Mouse (Mus musculus) adrenal gland (tissue): Measurements from ENCODE around the gene Luzp1.

ENCODE experiments used
- intact Hi-C: fragments of 180-260 bp; cut with DNase I; formaldehyde crosslinking; loops from one replicate; pipeline ENCODE4 v1.15.1; 2025

Gene Luzp1

GRCm38 (mm10) chr4:136545151-136545550, 75.6 kb downstream of the Luzp1 start:
- intact Hi-C loops: no loop called here

GRCm38 (mm10) chr4:136546279-136547045, 76.9 kb downstream of the Luzp1 start:
- intact Hi-C loops: no loop called here

- intact Hi-C loops: no loop called here
Observed at GRCm38 (mm10) chr4:136547721-136548120, 78.2 kb downstream of the Luzp1 start.

- intact Hi-C loops: no loop called here
Observed at GRCm38 (mm10) chr4:136548381-136548801, 78.8 kb downstream of the Luzp1 start.

- intact Hi-C loops: no loop called here
Observed at GRCm38 (mm10) chr4:136553108-136553507, 83.5 kb downstream of the Luzp1 start.

GRCm38 (mm10) chr4:136557638-136558037, 88.1 kb downstream of the Luzp1 start:
- intact Hi-C loops: loop anchor here (5.0 kb wide), 1 partner anchor 35 kb away; no protein-coding TSS in a partner anchor

GRCm38 (mm10) chr4:136559690-136560089, 90.1 kb downstream of the Luzp1 start:
- intact Hi-C loops: loop anchor here (5.0 kb wide), 1 partner anchor 33 kb away; no protein-coding TSS in a partner anchor

- intact Hi-C loops: no loop called here
Observed at GRCm38 (mm10) chr4:136560270-136560991, 90.9 kb downstream of the Luzp1 start.

- intact Hi-C loops: no loop called here
Observed at GRCm38 (mm10) chr4:136562755-136563154, 93.2 kb downstream of the Luzp1 start.

- intact Hi-C loops: loop anchor here (5.0 kb wide), 1 partner anchor 34 kb away; the partner anchor contains the start of gene Kdm1a
Observed at GRCm38 (mm10) chr4:136568629-136569028, 99.1 kb downstream of the Luzp1 start.

GRCm38 (mm10) chr4:136569998-136570397, 100.4 kb downstream of the Luzp1 start:
- intact Hi-C loops: loop anchor here (5.0 kb wide), 1 partner anchor 32 kb away; the partner anchor contains the start of gene Kdm1a

GRCm38 (mm10) chr4:136581885-136582284, 112.3 kb downstream of the Luzp1 start:
- intact Hi-C loops: no loop called here

- intact Hi-C loops: no loop called here
Observed at GRCm38 (mm10) chr4:136587221-136587827, 117.8 kb downstream of the Luzp1 start.

GRCm38 (mm10) chr4:136588003-136588402, 118.4 kb downstream of the Luzp1 start:
- intact Hi-C loops: no loop called here

GRCm38 (mm10) chr4:136592111-136592510, 122.5 kb downstream of the Luzp1 start:
- intact Hi-C loops: loop anchor here (5.0 kb wide), 1 partner anchor 35 kb away; no protein-coding TSS in a partner anchor

GRCm38 (mm10) chr4:136594006-136594405, 124.4 kb downstream of the Luzp1 start:
- intact Hi-C loops: loop anchor here (5.0 kb wide), 1 partner anchor 37 kb away; no protein-coding TSS in a partner anchor

- intact Hi-C loops: no loop called here
Observed at GRCm38 (mm10) chr4:136595221-136595620, 125.7 kb downstream of the Luzp1 start.

GRCm38 (mm10) chr4:136598268-136598876, 128.8 kb downstream of the Luzp1 start:
- intact Hi-C loops: no loop called here

GRCm38 (mm10) chr4:136599869-136600268, 130.3 kb downstream of the Luzp1 start:
- intact Hi-C loops: loop anchor here (5.0 to 10.0 kb wide), 3 partner anchors 33 to 545 kb away; partner anchors contain the start of gene Rpl11

- intact Hi-C loops: loop anchor here (5.0 to 10.0 kb wide), 3 partner anchors 33 to 546 kb away; partner anchors contain the start of gene Rpl11
Observed at GRCm38 (mm10) chr4:136600536-136600935, 131.0 kb downstream of the Luzp1 start.

- intact Hi-C loops: loop anchor here (5.0 to 10.0 kb wide), 3 partner anchors 34 to 547 kb away; partner anchors contain the start of gene Rpl11
Observed at GRCm38 (mm10) chr4:136601476-136601875, 131.9 kb downstream of the Luzp1 start.
